Mouse (Mus musculus) lung, adult 2 months (tissue): ENCODE measurements around the gene Atad1. TPM values are rescaled to one million over a fixed set of nuclear protein-coding genes. Genes with fewer than 3 reads are reported as not detected.
"Not testable (repeated sequence)": the region's sequence is repeated elsewhere in the genome, so short reads cannot be mapped to it uniquely, and the experiment has no call there.

Source experiments
- DNase-seq: peaks from one replicate; pipeline ENCODE4 v3.0.0; 2022
- H3K4me1 ChIP-seq: fragments of 200-500 bp; 2 replicates; pipeline ENCODE4 v1.6.1; 2011; ENCODE audit warnings: low read length; ENCODE audit not compliant: control insufficient read depth, insufficient read depth
- H3K4me3 ChIP-seq: fragments of 200-500 bp; replicated peaks from 2 replicates; pipeline ENCODE3; 2011; ENCODE audit warnings: low read depth, mild to moderate bottlenecking, control low read depth, low read length; ENCODE audit errors: extremely low read depth
- CTCF ChIP-seq: fragments of 200-500 bp; IDR thresholded peaks from 2 replicates; pipeline ENCODE4 v1.5.1; 2011; ENCODE audit warnings: mild to moderate bottlenecking, low read length, control low read depth; ENCODE audit not compliant: insufficient read depth
- POLR2A ChIP-seq: fragments of 200-500 bp; IDR thresholded peaks from 2 replicates; pipeline ENCODE4 v1.6.1; 2011; ENCODE audit warnings: low read depth, mild to moderate bottlenecking, control low read depth, low read length, borderline replicate concordance; ENCODE audit errors: extremely low read depth
- WGBS: fragments of 180-500 bp; shearing (Covaris S2); methylation state at CpG from one replicate; pipeline ENCODE4 v1.1.7; 2018; 5-methylcytosine and 5-hydroxymethylcytosine counted together
- polyA plus RNA-seq: library from polyadenylated mRNA; depleted of rRNA; stranded (reverse); fragments of >200 nt; gene quantifications from 2 replicates; pipeline ENCODE4 v1.2.3, GENCODE M21; 2012

The Atad1 gene
- polyA plus RNA-seq, 1 experiment, result 14.0 TPM

DNA sequence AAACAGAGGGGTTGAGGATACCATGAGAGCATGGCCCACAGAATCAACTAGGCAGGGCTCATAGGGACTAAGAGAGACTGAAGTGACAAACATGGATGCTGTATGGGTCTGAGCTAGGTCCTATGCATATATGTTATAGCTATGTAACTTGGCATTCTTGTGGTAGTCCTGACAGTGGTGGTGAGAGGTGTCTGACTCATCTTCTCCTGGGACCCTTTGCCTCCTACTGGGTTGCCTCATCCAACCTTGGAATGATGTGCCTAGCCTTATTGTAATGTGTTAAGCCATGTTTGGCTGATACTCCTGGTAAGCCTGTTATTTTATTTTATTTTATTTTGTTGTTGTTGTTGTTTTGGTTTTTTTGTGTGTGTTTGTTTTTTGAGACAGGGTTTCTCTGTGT lies 23.9 kb downstream of the Atad1 start:
- DNase-seq, result no peak
- TF ChIP-seq POLR2A, result no peak
- no peak for TF ChIP-seq CTCF
- no peak overlapping the region for H3K4me3 ChIP-seq
- H3K4me1 ChIP-seq, result peaks cover 2% of the 10 kb centered on the region

DNA sequence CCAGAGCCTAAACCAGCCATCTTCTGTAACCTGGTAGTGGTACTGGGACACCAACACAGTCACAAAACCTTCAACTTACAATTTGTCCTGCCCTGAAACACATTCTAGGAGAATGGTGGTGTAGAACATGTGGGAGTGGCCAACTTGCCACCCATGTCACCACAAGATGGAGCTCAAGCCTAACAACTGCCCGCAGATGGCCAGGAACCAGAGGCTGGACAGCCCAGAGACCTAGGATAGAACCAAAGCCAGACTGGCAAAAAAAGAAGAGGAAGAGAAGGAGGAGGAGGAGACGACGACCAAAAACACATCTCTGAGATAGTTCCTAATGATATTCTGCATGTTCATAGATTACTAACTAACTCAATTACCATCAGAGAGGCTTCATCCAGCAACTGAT lies 24.4 kb downstream of the Atad1 start:
- TF ChIP-seq CTCF (peak; percentile 95), POLR2A (no peak)
- Histone ChIP-seq H3K4me1 (peaks cover 2% of the 10 kb centered on the region), H3K4me3 (no peak overlapping the region)
- peak; percentile 71 for DNase-seq
- 1% methylated on average over 3 of the region's 3 CpGs for WGBS

DNA sequence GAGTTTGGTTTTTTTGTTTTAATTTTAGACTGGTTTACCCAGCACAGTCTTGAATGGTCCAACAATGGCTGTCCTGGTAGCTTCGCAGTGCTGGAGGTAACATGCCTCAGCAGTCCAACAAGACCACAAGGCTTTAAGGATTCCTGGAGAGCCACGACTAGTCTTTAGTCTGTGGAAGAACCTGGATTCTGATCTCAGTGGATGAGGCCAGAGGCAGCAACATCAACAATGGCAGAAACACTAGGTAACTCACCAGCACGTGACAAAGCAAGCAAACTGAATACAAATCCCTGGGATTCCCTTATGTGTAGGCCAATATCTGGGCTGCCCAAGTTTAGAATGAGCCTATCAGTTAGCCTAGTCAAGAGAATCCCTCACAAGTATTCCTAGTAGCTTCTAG lies 26.1 kb downstream of the Atad1 start:
- TF ChIP-seq CTCF (no peak), POLR2A (no peak)
- peaks cover 2% of the 10 kb centered on the region for H3K4me1 ChIP-seq
- WGBS, result 80% methylated on average over 3 of the region's 3 CpGs
- DNase-seq, result no peak
- H3K4me3 ChIP-seq, result no peak overlapping the region

DNA sequence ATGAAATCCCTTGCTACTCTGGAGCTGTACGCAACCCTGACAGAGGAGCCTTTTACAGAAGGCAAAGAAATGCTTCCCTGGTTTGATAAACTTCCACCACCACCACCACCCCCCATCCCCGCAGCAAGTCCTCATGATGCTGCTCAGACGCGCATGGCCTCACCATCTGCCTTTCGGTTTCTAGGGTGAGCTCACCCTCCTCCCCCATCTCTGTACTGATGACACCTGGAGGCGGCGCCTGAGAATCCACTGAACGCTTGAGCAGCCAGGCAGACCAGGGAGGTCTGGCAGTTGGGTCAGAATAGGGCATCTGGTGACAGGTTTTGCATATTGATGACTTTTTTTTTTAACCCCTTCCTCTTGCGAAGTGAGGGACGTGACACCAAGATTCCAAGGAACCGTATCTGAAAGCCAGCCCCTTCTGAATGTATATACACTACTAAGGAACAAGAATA lies 27.0 kb downstream of the Atad1 start:
- TF ChIP-seq POLR2A, result no peak; the same call in 1 of the 2 replicates
- TF ChIP-seq CTCF, result no peak
- H3K4me3 ChIP-seq, result peak overlapping the region; percentile 92
- WGBS, result under 1% methylated on average over 11 of the region's 11 CpGs
- no peak for DNase-seq
- H3K4me1 ChIP-seq, result peaks cover 2% of the 10 kb centered on the region

DNA sequence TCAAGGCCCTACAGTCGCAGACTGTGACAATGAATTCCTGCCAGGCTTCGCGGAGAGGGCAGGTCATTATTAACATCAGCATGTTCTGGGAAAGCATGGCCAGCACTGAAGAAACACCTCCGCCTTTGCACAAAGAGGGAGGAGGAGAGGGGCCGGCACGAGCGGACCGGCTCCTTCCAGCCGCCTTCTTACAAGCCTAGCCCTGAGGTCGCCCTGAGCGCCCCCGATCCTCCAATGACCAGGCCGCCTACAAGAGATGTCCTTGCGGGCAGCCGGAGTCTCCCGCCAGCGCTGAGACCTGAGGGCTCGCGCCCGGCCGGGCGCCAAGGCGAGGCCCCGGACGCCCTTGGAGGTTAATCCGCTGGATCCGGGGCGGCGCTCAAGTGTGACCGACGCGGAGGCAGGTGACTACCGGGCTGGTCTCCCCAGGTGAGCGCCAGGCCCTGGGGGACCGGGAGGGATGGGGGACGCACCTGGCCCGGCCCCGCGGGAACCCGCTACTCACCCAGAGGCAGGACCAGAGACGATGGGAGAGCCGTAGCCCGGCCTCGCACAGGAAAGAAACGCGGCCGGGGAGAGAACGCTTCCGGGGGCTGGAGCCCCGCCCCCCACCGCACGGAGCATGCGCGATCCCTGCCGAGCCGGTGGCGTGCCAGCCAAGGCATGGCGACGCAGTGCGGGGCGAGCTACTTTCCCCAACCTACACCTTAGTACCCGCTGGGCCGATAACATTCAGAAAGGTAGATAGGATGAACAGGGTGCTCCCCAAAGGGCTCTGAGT lies 27.6 kb downstream of the Atad1 start:
- peak; percentile 92 for DNase-seq
- TF ChIP-seq POLR2A (peak; percentile 95), CTCF (no peak)
- WGBS, result under 1% methylated on average over 63 of the region's 63 CpGs
- peak overlapping the region; percentile 92 for H3K4me3 ChIP-seq
- peaks cover 2% of the 10 kb centered on the region for H3K4me1 ChIP-seq

DNA sequence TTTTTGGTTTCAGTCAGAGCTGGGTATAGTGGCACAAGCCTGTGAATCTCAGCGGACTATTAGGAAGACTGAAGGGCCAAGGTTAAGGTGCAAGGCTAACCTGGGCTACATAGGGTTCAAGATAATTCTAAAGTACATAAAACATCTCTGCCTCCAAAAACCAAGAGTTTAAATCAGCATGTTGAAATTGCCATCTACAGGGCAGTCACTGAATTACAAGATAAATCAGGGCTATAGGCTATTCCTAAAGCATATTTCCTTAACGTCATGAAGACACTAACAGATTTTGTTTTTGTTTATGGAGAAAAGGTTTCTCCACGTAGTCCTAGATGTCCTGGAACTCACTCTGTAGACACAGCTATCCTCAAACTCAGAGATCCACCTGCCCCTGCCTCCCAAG lies 29.3 kb downstream of the Atad1 start:
- no peak for DNase-seq
- no peak overlapping the region for H3K4me3 ChIP-seq
- 44% methylated on average over 3 of the region's 3 CpGs for WGBS

DNA sequence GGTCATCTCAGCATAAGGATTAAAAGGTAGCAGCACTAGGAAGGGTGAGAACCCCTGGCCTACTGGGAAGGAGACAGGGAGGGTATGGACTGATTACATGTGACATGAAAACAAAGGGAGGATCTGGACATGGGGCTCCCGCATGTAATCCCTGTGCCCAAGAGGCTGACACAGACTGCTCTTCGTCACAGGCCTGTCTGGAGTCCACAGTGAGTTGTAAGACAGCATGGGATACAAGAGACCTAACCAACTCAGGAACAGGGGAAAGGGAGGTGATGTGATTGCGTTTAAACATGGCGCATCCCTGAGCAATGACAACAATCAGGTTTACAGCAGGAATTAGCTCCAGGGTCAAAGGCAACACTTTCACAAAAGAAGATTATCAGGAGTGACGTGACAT lies 30.6 kb downstream of the Atad1 start:
- WGBS, result 93% methylated on average over 5 of the region's 5 CpGs
- peaks cover 2% of the 10 kb centered on the region for H3K4me1 ChIP-seq
- TF ChIP-seq POLR2A (no peak), CTCF (no peak)
- no peak for DNase-seq
- no peak overlapping the region for H3K4me3 ChIP-seq

More for the DNA sequence above, 29.3 kb downstream of the Atad1 start:
- H3K4me1 ChIP-seq, result peaks cover 2% of the 10 kb centered on the region
- TF ChIP-seq CTCF (no peak), POLR2A (no peak)

DNA sequence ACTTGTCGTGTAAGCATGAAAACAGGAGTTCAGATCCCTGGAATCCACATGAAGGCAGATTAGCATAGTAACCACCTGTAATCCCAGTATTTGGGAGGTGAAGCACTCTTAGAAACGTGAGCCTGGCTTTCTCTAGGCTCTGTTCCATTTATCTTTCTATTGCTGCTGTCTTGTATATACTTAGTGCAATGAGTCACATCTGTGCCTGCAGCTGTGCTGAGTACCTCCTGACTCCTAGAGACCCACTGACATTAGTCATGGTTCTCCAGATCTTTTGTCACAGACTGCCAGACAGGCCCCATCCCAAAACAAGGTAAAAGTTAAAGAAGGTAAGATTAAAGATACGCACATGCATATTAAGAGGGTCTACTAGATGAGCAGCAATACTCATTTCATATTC lies 37.4 kb downstream of the Atad1 start:
- no peak for TF ChIP-seq CTCF
- no peak for TF ChIP-seq POLR2A
- Histone ChIP-seq H3K4me3 (no peak overlapping the region), H3K4me1 (no peaks in the 10 kb centered on the region)
- WGBS, result 83% methylated on average over 3 of the region's 3 CpGs
- DNase-seq, result no peak

DNA sequence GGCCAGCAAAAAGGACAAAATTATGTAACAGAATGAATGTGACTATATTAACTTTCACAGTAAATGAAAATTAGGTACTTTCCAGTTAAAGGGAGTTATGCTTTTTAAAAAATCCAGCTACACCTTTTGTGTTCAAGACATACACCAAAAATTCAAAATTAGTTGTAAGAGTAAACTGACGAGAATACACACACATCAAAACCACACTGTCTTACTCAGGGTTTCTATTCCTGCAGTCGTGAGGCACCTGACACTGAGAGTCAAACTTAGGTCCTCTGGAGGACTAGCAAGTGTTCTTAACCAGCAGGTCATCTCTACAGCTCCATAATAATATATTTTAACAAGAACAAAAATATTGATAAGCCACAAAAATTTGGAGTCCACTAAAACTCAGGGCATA lies 42.9 kb downstream of the Atad1 start:
- 90% methylated on average over 2 of the region's 2 CpGs for WGBS
- Histone ChIP-seq H3K4me1 (no peaks in the 10 kb centered on the region), H3K4me3 (no peak overlapping the region)
- TF ChIP-seq CTCF (no peak), POLR2A (no peak)
- DNase-seq, result no peak

DNA sequence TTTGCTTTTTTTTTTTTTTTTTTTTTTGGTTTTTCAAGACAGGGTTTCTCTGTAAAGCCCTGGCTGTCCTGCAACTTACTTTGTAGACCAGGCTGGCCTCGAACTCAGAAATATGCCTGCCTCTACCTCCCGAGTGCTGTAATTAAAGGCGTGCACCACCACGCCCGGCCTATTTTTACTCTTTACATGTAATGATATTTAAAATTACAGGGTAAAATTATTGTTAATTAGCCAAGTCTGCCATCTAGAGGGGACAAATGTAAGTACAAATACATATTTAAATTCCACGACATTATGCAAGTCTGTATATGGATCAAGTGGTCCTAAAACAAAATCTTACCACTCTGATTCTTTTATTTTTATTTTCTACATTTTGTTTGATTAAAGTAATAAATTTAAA lies 49.9 kb downstream of the Atad1 start:
- TF ChIP-seq POLR2A (no peak), CTCF (no peak)
- Histone ChIP-seq H3K4me3 (no peak overlapping the region), H3K4me1 (no peaks in the 10 kb centered on the region)
- 27% methylated on average over 6 of the region's 6 CpGs for WGBS
- DNase-seq, result no peak

DNA sequence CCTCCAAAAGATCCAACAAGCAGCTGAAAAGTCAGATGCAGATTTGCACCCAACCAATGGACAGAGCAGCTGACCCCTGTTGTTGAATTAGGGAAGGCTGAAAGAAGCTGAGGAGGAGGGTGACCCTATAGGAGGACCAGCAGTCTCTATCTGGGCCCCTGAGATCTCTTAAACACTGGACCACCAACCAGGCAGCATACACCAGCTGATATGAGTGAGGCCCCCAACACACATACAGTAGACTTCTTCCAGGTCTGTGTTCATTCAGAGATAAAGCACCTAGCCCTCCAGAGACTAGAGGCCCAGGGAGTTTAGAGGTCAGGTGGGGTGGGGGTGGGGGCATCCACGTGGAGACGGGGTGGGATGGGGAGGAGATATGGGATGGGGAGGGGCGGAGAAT lies 51.4 kb downstream of the Atad1 start:
- 70% methylated on average over 3 of the region's 3 CpGs for WGBS
- not testable (repeated sequence) for H3K4me1 ChIP-seq, H3K4me3 ChIP-seq, DNase-seq
